Mouse (Mus musculus) liver, adult 2 months (tissue): ENCODE measurements at regions not wholly inside any gene's neighbourhood (a gene's known extent, or its start where the extent isn't known, plus 50 kb on each side); places are given as distances from the start of the nearest gene placed in this dataset.

Experiments used
- CTCF ChIP-seq: fragments of 200-500 bp; IDR thresholded peaks from 2 replicates; pipeline ENCODE4 v1.5.1; 2011; ENCODE audit warnings: low read depth, low read length, control low read depth
- POLR2A ChIP-seq: fragments of 200-500 bp; IDR thresholded peaks from 2 replicates; pipeline ENCODE4 v1.6.1; 2011; ENCODE audit warnings: low read length, control low read depth; ENCODE audit not compliant: insufficient read depth; ENCODE audit errors: extremely low read depth

DNA sequence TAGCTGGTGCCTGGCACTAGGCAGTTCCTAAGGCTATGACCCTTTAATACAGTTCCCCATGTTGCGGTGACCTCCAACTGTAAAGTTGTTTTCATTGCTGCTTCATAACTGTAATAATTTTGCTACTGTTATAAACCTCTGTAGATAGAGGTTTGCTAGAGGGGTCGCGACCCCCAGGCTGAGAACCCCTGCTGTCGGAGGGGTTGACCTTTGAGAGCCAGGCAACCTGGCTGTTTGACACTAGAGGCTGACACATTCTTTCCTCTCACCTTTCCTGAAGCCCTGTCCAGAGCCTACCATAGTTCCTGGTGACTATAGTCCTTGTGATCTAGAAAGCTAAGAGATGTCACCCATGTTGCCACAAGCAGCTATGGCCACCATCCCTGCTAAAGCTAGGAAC is 272.9 kb downstream of the Matn1 start:
- TF ChIP-seq CTCF (no peak), POLR2A (no peak)
